Mouse (Mus musculus) c-Kit-positive CD71-positive TER-119-positive erythroid progenitor cells, embryonic 14.5 days (primary cell): ENCODE results near the gene Ctla2b.
"Not testable (repeated sequence)": the region's sequence is repeated elsewhere in the genome, so short reads cannot be mapped to it uniquely, and the experiment has no call there.

Experiments used
- DNase-seq: peaks from one replicate; pipeline ENCODE4 v3.0.0-alpha.2; 2013; ENCODE audit warnings: low spot score

Gene Ctla2b

GRCm38 (mm10) chr13:60897328-60897727, at the start of gene Ctla2b:
Ctla2b (minus strand) TSS chr13:60897447.
- DNase-seq: peak; percentile 6

GRCm38 (mm10) chr13:60941884-60942283, 44.6 kb upstream of the Ctla2b start, which contains the start of gene Tpbpa:
Tpbpa (minus strand) TSS chr13:60941984.
- not testable (repeated sequence) for DNase-seq

- DNase-seq: no peak
Measured at GRCm38 (mm10) chr13:60936500-60936901, 39.3 kb upstream of the Ctla2b start, which contains the start of the genes Gm49391 and Ctla2a. Gm49391 (minus strand) TSS chr13:60936571. Ctla2a (minus strand) TSS chr13:60936625.

GRCm38 (mm10) chr13:60935490-60935889, 38.2 kb upstream of the Ctla2b start, which contains the start of gene Gm49393:
Gm49393 (minus strand) TSS chr13:60935590.
- not testable (repeated sequence) for DNase-seq

GRCm38 (mm10) chr13:60904780-60905179, 7.5 kb upstream of the Ctla2b start, which contains the start of gene Tpbpb:
Tpbpb (minus strand) TSS chr13:60904880.
- not testable (repeated sequence) for DNase-seq

GRCm38 (mm10) chr13:60896794-60897193, 453 bp downstream of the Ctla2b start, which contains the start of gene Gm49392:
Gm49392 (minus strand) TSS chr13:60896894.
- DNase-seq: not testable (repeated sequence)

GRCm38 (mm10) chr13:60895406-60896160, 1.7 kb downstream of the Ctla2b start:
- no peak for DNase-seq

- DNase-seq: no peak
Measured at GRCm38 (mm10) chr13:60892301-60892700, 4.9 kb downstream of the Ctla2b start.

- no peak for DNase-seq
Measured at GRCm38 (mm10) chr13:60864281-60864680, 33.0 kb downstream of the Ctla2b start, which contains the start of gene 4930486L24Rik. 4930486L24Rik (minus strand) TSS chr13:60864475.

GRCm38 (mm10) chr13:60848241-60849120, 48.8 kb downstream of the Ctla2b start:
- no peak for DNase-seq
